Mouse (Mus musculus): ENCODE data around the gene Gm11985. TPM values are rescaled to one million over a fixed set of nuclear protein-coding genes. Genes with fewer than 3 reads are reported as not detected.
A peak's percentile ranks its signal among the peaks of the same experiment; 100 is the strongest.

Gene Gm11985
- polyA plus RNA-seq, 1 experiment from 2014 or later, result not detected

DNA sequence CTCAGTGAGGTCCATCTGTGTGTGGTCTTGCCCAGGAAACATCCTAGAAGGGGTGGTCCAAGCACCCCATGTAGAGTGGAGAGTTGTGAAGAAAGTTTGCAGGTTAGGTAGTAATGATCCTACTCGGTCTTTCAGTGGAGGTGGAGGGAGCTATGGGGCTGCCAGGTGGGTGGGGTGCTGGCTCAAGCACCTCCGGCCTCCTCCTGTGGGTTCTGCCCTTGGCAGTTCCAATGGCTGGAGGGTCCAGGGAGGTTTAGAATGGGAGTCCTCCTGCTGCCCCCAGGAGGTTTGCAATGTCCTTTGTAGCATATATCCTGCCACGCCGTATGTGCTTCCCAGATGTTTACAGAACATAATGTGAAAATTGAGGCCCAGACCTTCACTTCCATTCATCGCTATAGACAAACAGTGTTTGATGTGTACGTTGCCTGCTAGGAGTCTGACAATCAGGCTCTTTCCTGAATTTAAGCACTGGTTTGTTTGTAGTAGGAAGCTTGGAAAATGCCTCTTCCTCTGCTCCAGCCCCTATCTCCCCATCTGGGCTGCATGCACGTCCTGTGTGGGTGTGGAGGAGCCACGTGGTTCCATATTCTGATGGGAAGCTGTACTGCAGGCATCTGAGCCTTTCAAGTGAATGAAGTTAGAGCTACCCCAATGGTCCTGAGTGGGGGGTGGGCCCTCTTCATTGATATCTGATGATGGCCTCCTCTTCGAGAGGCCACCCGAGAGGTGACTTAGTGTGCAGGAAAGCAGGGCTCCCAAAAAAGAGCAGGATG lies 10.3 kb upstream of the Gm11985 start:
- H3K27me3 ChIP-seq (replicated peaks), result no peaks in the 10 kb centered on the region
- whole genome bisulfite sequencing, result 80% methylated on average over 10 of the region's 10 CpGs
- peaks cover 3% of the 10 kb centered on the region; the same call in 1 of the 2 replicates for H3K4me1 ChIP-seq
- no peaks in the 10 kb centered on the region for H3K36me3 ChIP-seq
- no peak overlapping the region for H3K27ac ChIP-seq
- no peak overlapping the region for H3K9ac ChIP-seq
- no peaks in the 10 kb centered on the region for H3K9me3 ChIP-seq
- no peak overlapping the region for H3K4me2 ChIP-seq (replicated peaks)
- no peak for ATAC-seq (ENCODE audit: low FRiP score, low read depth)
- no peak overlapping the region for H3K4me3 ChIP-seq

DNA sequence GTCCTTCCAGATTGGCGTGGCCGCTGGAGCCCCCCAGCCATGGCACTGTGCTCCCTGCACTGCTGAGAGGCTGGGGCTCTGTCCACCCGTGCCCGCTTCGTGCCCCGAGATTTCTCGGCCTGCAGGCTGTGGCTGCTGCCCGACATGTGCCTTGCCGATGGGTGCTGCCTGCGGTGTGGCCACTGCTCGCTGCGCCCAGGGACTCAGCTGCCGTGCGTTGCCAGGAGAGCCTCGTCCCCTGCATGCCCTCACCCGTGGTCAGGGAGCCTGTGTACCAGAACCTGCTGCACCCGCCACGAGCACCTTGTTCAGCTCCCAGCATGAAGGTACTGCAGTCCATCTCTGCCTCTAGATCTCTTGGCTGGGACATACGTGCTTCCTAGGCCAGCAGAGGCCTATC lies 9.6 kb upstream of the Gm11985 start:
- Histone ChIP-seq H3K4me1 (peaks cover 3% of the 10 kb centered on the region; the same call in 1 of the 2 replicates), H3K4me3 (no peak overlapping the region), H3K27me3 (replicated peaks) (no peaks in the 10 kb centered on the region), H3K4me2 (replicated peaks) (no peak overlapping the region), H3K9me3 (no peaks in the 10 kb centered on the region), H3K36me3 (no peaks in the 10 kb centered on the region), H3K9ac (no peak overlapping the region), H3K27ac (no peak overlapping the region)
- no peak for ATAC-seq (ENCODE audit: low FRiP score, low read depth)
- WGBS, result 91% methylated on average over 19 of the region's 19 CpGs

DNA sequence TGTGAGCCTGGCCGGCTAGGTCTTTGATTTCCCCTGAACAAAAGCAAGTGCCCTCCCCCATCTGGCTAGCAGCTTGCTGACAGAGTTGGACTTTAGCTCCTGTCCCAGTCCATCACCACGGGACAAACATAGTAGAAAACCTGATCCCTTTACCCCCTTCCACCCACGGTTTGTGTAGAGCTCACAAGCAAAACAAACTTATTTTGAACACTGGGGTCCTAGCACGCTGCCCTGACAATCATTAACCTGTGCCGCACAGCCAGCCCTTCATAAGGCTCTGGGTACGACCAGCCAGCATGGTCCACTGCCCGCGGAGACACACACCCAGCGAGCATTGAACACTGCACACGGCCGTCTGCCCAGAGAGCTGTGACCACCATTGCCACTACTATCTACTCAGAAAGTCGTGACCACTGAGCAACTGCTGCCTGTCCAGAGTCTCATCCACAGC lies 9.1 kb upstream of the Gm11985 start, which contains the start of gene Igfbp1:
Gene Igfbp1, plus strand, starts transcription at position 292 of the 451 bp plus-strand sequence.
- no peaks in the 10 kb centered on the region for H3K36me3 ChIP-seq
- no peak within 1 kb of the TSS for H3K27ac ChIP-seq
- no peak within 1 kb of the TSS for H3K4me2 ChIP-seq (replicated peaks)
- no peaks in the 10 kb centered on the region for H3K27me3 ChIP-seq (replicated peaks)
- no peak within 1 kb of the TSS for H3K9ac ChIP-seq
- H3K9me3 ChIP-seq, result no peaks in the 10 kb centered on the region
- no peak within 1 kb of the TSS for H3K4me3 ChIP-seq
- peaks cover 3% of the 10 kb centered on the region; the same call in 1 of the 2 replicates for H3K4me1 ChIP-seq
- no peak for ATAC-seq (ENCODE audit: low FRiP score, low read depth)
- 30% methylated on average over 12 of the region's 12 CpGs for WGBS

DNA sequence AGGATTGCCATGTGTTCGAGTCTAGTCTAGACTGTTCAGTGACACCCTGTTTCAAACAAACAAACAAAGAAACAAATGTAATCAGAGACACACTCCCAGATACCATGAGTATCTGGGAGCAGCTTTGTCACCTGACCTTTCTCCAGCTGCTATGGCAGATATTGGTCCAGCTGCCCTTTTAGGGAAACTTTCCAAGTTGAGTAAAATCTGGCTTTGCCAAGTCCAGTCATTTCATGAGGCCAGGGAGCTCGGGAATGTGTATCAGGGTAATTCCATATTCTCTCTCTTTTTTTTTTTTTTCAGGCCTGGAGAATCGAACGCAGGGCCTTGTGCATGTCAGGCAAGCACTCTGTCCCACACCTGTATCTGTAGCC lies 6.9 kb upstream of the Gm11985 start:
- 93% methylated on average over 4 of the region's 4 CpGs for WGBS
- no peak overlapping the region for H3K4me2 ChIP-seq (replicated peaks)
- no peak overlapping the region for H3K27ac ChIP-seq
- H3K4me3 ChIP-seq, result no peak overlapping the region
- no peaks in the 10 kb centered on the region for H3K27me3 ChIP-seq (replicated peaks)
- no peaks in the 10 kb centered on the region for H3K9me3 ChIP-seq
- H3K4me1 ChIP-seq, result peaks cover 3% of the 10 kb centered on the region; the same call in 1 of the 2 replicates
- H3K9ac ChIP-seq, result no peak overlapping the region
- ATAC-seq (ENCODE audit: low FRiP score, low read depth), result no peak
- no peaks in the 10 kb centered on the region for H3K36me3 ChIP-seq

DNA sequence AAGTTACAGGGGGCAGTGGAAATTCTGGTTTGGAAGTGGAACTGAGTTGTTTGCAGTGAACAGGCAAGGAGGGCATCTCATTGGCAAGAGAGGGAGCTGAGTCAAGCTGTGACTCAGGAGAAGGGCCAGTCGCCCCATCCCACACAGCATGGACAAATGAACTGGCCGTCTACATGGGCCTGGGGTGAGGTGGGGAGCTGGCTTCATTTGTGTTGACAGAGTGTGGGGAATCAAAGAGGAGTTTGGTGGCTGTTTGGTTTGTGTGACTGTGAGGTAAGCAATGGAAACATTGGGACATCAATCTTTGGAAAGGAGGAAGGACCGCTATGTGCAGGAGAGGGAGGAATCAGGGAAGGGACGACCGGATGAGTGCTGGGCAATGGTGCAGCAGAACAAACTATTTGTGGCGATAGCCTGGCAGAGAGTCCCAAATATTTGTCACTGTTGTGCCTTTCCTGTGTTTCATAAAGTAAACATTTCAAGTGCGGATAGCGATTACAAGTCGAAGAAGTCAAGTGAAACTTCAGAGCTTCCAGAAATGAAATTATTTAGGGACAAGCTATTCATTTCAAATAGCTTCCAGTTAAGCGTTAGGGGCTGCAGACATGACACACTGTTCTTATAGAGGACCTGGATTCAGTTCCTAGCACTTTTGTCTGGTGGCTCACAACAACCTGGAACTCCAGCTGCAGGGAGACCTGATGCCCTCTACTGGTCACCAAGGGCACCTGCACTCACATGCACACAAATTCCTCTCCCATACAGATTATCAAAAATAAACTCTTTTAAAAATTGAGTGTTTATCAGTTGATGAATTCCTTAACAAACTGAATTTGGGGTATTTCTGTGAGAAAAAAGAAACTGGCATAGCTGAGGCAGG lies 6.3 kb upstream of the Gm11985 start:
- H3K27me3 ChIP-seq (replicated peaks), result no peaks in the 10 kb centered on the region
- H3K9ac ChIP-seq, result no peak overlapping the region
- WGBS, result 92% methylated on average over 10 of the region's 10 CpGs

DNA sequence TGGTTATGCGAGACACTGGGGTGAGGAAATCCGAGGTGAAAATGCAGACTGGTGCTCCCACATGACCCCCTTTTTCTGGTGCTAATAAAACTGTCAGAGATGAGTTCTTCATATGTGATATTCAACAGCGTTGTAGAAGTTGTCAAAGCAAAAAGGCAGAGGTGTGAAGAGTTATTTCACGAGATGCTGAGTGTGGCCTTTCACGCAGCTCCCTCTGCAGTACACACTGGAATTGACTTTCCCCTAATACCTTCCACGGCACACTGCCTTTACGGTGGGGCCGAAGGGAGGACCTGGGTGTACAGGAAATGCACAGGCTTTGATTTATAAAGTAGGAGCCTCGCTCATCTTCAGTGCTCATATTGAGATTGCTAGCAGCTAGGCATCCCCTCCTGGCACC lies 4.8 kb upstream of the Gm11985 start:
- Histone ChIP-seq H3K4me1 (peaks cover 3% of the 10 kb centered on the region; the same call in 1 of the 2 replicates), H3K9ac (no peak overlapping the region), H3K36me3 (no peaks in the 10 kb centered on the region), H3K27ac (no peak overlapping the region), H3K4me2 (replicated peaks) (no peak overlapping the region), H3K4me3 (no peak overlapping the region), H3K27me3 (replicated peaks) (no peaks in the 10 kb centered on the region), H3K9me3 (no peaks in the 10 kb centered on the region)
- no peak for ATAC-seq (ENCODE audit: low FRiP score, low read depth)
- WGBS, result 77% methylated on average over 9 of the region's 9 CpGs

More for the DNA sequence above, 6.3 kb upstream of the Gm11985 start:
- Histone ChIP-seq H3K9me3 (no peaks in the 10 kb centered on the region), H3K27ac (no peak overlapping the region), H3K4me2 (replicated peaks) (no peak overlapping the region), H3K36me3 (no peaks in the 10 kb centered on the region), H3K4me3 (no peak overlapping the region), H3K4me1 (peaks cover 3% of the 10 kb centered on the region; the same call in 1 of the 2 replicates)
- ATAC-seq (ENCODE audit: low FRiP score, low read depth), result no peak

DNA sequence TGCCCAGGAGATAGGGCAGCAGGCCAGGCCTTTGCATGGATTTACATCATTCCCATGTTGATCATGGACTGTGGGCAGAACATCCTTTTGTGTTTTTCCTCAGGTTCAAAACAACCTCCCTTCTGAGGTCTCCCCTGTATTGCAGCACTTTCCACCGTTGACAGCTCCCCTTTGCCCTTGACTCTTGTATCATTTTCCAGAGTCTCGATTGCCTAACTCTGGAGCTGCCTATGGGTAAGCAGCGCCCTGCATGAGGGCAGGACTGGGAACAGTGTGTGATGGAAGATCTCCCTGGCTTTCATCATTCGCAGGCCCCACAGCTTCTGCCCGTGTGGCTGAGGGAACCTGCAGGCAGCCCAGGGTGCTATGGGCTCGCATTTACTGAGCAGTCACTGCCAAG lies 4.3 kb upstream of the Gm11985 start:
- ATAC-seq (ENCODE audit: low FRiP score, low read depth), result no peak

DNA sequence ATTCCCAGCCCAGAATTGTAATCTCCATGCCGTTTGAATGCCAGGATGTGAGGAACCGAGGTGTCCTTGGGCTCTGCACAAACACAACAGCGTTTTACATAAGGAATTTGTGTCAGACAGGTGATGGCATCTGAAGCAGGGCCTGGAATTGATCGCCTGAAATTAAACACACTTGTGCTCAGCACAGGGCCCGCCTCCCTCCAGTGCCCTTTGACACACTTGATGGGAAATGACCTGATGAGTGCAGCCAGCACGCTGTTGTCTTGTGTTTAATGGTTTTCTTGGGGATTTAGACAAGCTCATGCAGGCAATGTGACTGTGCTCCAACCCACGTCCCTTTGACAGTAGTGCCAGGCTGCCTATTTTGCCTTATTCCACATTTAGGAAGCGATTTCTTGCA lies 897 bp downstream of the Gm11985 start:
- H3K4me1 ChIP-seq, result no peaks in the 10 kb centered on the region
- ATAC-seq (ENCODE audit: low FRiP score, low read depth), result no peak
- no peak overlapping the region for H3K9ac ChIP-seq
- H3K4me3 ChIP-seq, result no peak overlapping the region
- H3K36me3 ChIP-seq, result no peaks in the 10 kb centered on the region
- H3K4me2 ChIP-seq (replicated peaks), result no peak overlapping the region
- no peak overlapping the region for H3K27ac ChIP-seq
- 73% methylated on average over 8 of the region's 8 CpGs for WGBS
- no peaks in the 10 kb centered on the region for H3K9me3 ChIP-seq
- no peaks in the 10 kb centered on the region for H3K27me3 ChIP-seq (replicated peaks)

More for the DNA sequence above, 4.3 kb upstream of the Gm11985 start:
- Histone ChIP-seq H3K27me3 (replicated peaks) (no peaks in the 10 kb centered on the region), H3K4me3 (no peak overlapping the region), H3K9me3 (no peaks in the 10 kb centered on the region), H3K4me1 (peaks cover 3% of the 10 kb centered on the region; the same call in 1 of the 2 replicates), H3K4me2 (replicated peaks) (no peak overlapping the region), H3K36me3 (no peaks in the 10 kb centered on the region), H3K9ac (no peak overlapping the region), H3K27ac (no peak overlapping the region)
- 79% methylated on average over 6 of the region's 6 CpGs for WGBS

DNA sequence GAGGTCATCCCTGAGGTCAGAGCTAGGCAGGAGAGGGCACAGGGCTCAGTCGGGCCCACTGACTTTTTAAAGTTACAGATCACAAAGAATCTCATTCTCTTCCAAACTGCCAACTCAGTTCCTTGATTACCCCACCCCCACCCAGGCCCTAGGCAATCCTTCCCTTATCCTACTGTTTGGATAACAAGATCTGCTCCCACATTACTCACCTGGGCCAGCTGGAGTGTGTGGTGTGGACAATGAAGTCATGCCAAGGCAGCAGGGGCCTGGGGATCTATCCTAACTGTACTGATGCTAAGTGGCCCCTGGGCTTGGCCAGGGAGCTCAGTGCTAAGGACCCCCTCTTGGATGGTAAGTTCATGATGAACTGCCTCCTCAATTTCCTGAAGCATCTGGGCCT lies 3.9 kb downstream of the Gm11985 start:
- Histone ChIP-seq H3K9ac (no peak overlapping the region), H3K9me3 (no peaks in the 10 kb centered on the region), H3K4me2 (replicated peaks) (no peak overlapping the region), H3K27ac (no peak overlapping the region), H3K4me1 (no peaks in the 10 kb centered on the region), H3K4me3 (no peak overlapping the region), H3K27me3 (replicated peaks) (no peaks in the 10 kb centered on the region), H3K36me3 (no peaks in the 10 kb centered on the region)
- WGBS, result 53% methylated on average over 1 of the region's 1 CpGs
- ATAC-seq (ENCODE audit: low FRiP score, low read depth), result no peak

DNA sequence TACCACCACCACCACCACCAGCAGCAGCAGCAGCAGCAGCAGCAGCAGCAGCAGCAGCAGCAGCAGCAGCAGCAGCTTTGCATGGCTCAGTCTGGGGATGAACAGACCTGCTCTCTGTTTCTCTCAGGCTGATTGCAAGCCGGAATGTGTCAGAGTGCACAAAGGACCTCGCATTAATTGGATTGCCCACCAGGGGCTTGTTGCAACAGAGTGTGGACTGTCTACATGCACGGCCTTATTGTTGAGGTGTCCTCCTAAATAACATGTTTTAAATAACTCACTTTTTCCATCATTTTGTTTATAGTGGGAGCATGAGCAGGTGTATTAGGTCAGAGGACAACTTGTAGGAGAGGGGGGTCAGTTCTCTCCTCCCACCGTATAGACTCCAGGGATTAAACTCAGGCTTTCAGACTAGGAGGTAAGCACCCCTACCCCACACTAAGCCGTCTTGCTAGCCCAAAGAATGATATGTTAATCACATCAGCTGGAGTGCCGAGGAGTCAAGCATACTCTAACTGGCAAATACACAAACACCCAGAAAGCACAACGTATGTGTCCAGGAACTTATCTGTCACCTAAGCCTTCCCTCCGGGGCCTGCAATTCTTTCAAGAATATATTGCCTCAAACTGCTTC lies 5.8 kb downstream of the Gm11985 start:
- Histone ChIP-seq H3K27me3 (replicated peaks) (no peaks in the 10 kb centered on the region), H3K4me2 (replicated peaks) (no peak overlapping the region), H3K9me3 (no peaks in the 10 kb centered on the region), H3K9ac (no peak overlapping the region), H3K4me3 (no peak overlapping the region), H3K36me3 (no peaks in the 10 kb centered on the region), H3K4me1 (no peaks in the 10 kb centered on the region), H3K27ac (no peak overlapping the region)
- peak; percentile 79 for ATAC-seq (ENCODE audit: low FRiP score, low read depth)
- 46% methylated on average over 8 of the region's 8 CpGs for WGBS

DNA sequence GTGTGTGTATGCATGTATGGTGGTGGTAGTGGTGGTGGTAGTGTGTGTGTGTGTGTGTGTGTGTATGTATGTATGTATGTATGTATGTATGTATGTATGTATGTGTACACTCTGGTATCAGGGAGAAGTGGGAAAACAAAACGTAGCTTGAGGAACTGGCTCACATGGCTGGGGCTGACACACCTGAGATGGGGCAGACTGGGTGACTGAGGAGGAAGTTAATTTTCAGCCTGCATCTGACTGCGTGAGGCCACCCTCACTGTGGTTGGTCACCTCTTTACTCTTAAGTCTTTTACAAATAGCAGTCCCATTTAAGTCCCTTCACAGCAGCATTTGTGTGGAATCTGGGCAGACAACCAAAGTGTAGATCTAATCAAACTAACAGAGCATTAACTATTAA lies 9.1 kb downstream of the Gm11985 start:
- no peak overlapping the region for H3K27ac ChIP-seq
- H3K4me1 ChIP-seq, result no peaks in the 10 kb centered on the region
- no peaks in the 10 kb centered on the region for H3K9me3 ChIP-seq
- no peak overlapping the region for H3K9ac ChIP-seq
- WGBS, result 89% methylated on average over 2 of the region's 2 CpGs
- no peak overlapping the region for H3K4me2 ChIP-seq (replicated peaks)
- H3K4me3 ChIP-seq, result no peak overlapping the region
- no peak for ATAC-seq (ENCODE audit: low FRiP score, low read depth)
- H3K27me3 ChIP-seq (replicated peaks), result no peaks in the 10 kb centered on the region
- no peaks in the 10 kb centered on the region for H3K36me3 ChIP-seq

DNA sequence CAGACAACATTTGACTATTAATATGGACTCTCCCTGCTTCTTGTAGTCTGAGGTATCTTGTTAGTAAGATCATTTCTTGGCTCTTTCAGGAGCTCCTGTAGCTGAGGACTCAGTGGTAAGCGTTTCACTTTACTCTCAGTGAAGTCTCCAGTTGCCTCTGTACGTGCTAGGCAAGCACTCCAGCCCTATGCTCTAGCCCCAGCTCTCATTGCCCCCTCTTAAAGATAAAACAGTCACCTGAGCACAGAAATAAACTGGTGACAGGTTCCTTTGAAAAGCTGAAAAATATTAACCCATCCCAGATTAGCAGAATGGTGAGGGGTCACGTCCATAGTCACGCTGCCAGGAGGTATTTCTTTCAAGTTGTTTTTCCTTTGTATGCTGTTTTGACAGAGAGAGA lies 9.6 kb downstream of the Gm11985 start:
- no peaks in the 10 kb centered on the region for H3K27me3 ChIP-seq (replicated peaks)
- H3K27ac ChIP-seq, result no peak overlapping the region
- no peaks in the 10 kb centered on the region for H3K36me3 ChIP-seq
- WGBS, result 79% methylated on average over 4 of the region's 4 CpGs
- H3K4me2 ChIP-seq (replicated peaks), result no peak overlapping the region
- no peak overlapping the region for H3K9ac ChIP-seq
- H3K4me3 ChIP-seq, result no peak overlapping the region
- no peaks in the 10 kb centered on the region for H3K9me3 ChIP-seq
- ATAC-seq (ENCODE audit: low FRiP score, low read depth), result no peak
- H3K4me1 ChIP-seq, result no peaks in the 10 kb centered on the region

Measured in neural tube, embryonic 12.5 days (tissue).